Mouse (Mus musculus): Measurements from ENCODE around the gene Psme1.

The Psme1 gene

DNA sequence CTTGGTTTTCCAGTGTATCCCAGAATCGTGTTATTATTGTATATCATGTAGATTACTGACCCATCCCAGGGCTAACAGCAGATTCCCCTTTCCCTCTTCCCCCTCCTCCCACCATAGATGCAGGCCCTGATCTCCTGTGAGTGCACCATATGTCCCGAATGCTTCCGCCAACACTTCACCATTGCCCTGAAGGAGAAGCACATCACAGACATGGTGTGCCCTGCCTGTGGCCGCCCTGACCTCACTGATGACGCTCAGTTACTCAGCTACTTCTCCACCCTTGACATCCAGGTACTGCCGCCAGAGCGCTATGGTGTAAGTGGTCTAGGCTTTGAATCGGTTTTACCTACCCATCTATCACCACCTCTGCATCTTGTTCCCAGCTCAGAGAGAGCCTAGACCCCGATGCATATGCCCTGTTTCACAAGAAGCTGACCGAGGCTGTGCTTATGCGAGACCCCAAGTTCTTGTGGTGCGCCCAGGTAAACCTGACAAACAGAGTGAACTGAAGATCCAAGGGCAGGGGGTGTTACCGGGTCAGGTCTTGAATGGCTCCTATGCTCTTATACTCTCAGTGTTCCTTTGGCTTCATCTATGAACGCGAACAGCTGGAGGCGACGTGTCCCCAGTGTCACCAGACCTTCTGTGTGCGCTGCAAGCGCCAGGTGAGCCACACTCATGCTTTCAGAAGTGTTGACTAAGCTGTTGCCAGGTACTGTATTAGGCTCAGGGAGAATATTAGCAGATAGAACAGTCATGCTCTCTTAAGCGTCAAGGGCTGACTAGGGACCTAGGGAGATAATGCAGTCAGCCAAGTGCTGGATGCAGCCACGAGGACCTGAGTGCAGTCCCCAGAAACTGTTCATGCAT lies 20.8 kb downstream of the Psme1 start:
- no peak for DNase-seq (ENCODE audit: low read depth, low spot score)

DNA sequence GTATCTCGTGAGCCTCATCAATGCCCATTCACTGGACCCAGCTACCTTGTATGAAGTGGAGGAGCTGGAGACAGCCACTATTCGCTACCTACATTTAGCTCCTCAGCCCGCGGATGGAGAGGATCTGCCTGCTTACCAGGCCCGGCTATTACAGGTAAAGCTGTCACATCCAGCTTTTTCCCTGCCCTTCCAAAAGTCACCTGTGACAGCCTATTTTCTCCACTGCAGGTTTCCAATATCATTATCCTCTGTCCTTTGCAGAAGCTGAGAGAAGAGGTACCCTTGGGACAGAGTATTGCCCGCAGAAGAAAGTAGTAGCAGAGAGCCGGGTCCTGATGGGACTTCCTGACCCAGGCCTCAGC lies 25.3 kb downstream of the Psme1 start, which contains the start of gene Irf9:
Gene Irf9 (plus strand): TSS at position 301 of the 362 bp plus-strand sequence.
- DNase-seq (ENCODE audit: low read depth, low spot score), result no peak

GRCm38 (mm10) chr14:55603633-55604576 lies 26.0 kb downstream of the Psme1 start:
- DNase-seq (ENCODE audit: low read depth, low spot score), result peak; percentile 95

- DNase-seq (ENCODE audit: low read depth, low spot score), result no peak
Observed at GRCm38 (mm10) chr14:55604823-55605222, 26.9 kb downstream of the Psme1 start.

DNA sequence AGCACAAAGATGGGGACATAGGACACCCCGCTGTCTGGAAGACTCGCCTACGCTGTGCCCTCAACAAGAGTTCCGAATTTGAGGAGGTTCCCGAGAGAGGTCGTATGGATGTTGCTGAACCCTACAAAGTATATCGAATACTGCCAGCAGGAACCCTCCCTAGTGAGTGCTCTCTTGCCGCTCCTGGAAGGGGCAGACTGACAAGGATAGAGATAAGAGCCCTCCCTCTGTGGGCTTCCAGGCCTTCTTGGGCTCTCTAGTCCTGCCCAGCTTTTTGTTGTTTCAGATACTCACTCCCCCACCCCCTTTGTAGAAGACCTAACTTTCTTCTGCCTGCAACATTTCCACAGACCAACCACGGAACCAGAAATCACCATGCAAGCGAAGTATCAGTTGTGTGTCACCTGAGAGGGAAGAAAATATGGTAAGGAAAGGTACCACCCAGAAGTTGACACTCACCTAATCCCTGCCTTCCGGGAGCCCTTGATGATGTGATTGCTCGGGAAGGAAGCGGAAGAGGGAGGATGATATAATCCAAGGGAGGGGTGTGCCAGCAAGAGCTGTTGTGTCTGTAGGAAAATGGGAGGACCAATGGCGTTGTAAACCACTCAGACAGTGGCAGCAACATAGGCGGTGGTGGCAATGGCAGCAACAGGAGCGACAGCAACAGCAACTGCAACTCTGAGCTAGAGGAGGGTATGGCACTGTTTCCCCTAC lies 28.0 kb downstream of the Psme1 start:
- DNase-seq (ENCODE audit: low read depth, low spot score), result no peak

DNA sequence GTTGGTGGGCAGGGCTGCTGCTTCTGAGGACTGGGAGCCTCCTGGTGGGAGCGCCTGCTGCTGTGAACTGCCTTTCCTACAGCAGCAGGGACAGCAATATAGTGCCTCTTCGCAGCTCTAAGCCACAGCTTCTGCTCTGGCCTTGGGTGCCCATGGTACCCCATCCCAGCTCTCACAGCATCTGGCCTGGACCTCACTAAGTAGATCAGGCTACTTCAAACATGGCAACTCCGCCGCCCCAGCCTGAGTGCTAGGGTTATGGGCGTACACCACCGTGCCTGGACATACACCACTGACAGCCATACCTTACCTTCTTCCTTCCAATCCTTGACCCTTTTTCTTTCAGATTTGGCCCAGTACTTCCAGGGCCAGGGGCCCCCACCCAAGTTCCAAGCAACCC lies 30.4 kb downstream of the Psme1 start:
- DNase-seq (ENCODE audit: low read depth, low spot score), result no peak

GRCm38 (mm10) chr14:55613346-55613745 lies 35.4 kb downstream of the Psme1 start:
- peak; percentile 20 for DNase-seq (ENCODE audit: low read depth, low spot score)

- DNase-seq (ENCODE audit: low read depth, low spot score), result no peak
Observed at GRCm38 (mm10) chr14:55614565-55615178, 36.7 kb downstream of the Psme1 start.

DNA sequence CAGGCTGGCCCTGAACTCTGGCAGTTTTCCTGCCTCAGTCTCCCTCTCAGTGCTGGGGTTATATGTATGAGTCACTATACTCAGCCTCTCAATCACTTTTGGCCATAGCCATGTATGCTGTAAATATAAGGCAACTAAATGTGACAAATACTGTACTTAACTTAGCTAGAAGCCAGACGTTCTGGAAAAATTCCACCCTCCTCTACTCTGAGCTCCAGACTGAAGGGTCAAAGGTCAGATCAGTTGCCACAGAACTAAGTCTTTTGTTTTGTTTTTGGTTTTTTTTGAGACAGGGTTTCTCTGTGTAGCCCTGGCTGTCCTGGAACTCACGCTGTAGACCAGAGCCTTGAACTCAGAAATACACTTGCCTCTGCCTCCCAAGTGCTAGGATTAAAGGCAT lies 38.0 kb downstream of the Psme1 start:
- DNase-seq (ENCODE audit: low read depth, low spot score), result no peak

DNA sequence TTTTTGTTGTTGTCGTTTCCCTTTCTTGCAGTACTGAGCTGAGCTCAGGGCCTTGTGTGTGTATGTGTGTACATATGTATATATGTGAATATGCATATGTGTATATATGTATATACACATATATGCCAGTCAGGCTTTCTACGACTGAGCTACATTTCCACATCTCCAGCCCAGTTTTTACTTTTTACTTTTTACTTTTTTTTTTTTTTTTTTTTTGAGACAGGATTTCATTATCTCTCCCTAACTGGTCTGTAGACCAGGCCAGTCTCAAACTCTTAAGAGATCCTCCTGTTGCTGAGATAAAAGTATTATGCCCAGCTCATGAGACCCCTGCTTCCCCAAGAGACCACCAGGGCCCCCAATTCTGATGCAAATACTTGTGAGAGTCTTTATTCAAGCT lies 38.9 kb downstream of the Psme1 start:
- no peak for DNase-seq (ENCODE audit: low read depth, low spot score)

DNA sequence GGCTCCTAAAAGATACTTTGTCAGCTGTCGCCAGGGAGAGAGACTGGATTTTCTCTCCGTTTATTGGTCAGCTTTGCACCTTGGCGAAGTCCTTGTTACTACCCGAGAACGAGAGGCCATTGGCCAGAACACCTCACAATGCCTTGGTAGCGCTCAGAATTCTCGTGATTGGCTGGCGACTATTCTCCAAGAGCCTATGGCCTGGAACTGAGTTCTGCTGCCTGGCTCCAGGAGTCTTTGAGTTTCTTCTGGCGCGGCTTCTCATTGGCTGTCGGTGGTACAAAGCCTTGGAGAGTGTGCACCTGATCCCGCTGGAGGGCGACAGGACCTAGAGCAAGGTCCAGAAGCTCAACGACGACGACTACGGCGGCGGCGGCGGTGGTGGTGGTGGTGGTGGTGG lies 39.9 kb downstream of the Psme1 start, which contains the start of gene Rec8:
Gene Rec8 (plus strand): TSS at position 216 of the 400 bp plus-strand sequence.
- peak; percentile 98 for DNase-seq (ENCODE audit: low read depth, low spot score)

DNA sequence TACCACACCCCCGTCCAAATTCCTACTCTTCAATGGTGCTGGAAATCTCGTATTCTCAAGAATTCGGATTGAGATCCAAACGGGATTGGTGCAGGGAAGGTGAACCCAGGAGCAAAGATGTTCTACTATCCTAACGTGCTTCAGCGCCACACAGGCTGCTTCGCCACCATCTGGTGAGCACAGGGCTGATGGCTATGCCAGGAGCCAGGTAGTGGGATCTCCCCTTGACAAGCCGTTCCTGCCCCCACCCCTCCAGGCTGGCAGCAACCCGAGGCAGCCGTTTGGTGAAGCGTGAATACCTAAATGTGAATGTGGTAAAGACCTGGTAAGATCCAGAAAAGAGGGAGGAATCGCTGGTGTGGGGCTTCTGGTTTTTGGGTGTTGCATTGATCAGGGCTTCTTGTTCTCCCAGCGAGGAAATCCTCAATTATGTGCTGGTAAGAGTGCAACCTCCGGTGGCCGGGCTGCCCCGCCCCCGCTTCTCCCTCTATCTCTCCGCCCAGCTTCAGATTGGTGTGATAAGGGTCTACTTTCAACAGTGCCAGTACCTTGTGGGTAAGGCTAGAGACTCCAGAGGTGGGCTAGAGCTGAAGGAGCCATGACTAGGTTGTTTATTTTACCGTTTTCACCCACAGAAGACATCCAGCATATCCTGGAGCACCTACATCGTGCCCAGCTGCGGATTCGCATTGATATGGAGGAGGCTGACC lies 40.7 kb downstream of the Psme1 start:
- DNase-seq (ENCODE audit: low read depth, low spot score), result peak; percentile 74

DNA sequence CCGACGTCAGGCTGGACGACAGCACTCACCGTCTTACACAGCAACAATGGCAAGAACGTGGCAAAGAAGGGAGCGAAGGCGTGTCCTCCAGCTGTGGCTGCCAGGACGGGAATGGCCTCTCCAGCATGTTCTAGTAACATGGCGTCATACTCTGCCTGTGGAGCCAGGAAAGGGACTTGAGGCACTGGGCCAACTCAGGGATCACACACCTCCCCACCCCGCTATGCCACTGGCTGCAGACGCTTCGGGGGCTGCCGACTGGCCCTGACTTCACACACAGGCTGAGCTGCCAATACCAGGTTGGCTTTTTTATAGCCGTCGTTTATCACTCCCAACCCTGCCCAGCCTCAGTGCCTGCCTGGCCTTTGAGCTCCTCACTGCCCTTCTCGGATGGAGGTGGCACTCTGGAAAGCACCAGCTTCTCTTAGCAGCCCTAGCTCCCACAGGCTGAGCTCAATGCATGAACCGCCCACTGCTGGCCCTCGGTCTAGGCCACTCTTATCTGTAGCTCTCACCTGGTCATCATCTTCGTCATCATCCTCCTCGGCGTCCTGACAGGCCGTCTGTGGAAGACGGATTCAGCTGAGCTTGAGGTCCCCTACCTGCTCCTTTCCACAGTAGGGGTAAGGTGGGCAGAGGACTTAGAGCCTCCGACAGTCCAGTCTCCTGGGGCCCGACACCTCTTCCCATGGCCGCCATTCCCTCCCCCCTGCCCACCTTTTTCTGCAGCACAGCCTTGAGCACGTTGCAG lies 50.3 kb downstream of the Psme1 start:
- DNase-seq (ENCODE audit: low read depth, low spot score), result no peak

DNA sequence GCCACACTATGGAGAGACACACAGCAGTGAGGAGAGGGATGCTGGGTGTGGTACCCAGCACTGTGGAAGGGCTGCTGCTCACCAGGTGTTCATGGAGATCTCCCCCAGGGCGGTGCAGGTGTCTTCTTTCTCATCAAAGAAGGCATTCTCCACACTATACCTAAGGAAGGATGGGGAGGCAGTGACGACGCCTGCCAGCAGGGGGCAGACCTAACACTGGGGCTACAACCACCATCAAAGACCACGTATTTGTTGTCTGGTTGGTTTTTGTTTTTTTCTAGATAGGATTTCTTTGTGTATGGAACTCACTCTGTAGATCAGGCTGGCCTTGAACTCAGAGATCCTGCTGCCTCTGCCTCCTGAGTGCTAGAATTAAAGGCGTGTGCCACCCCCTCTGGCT lies 51.4 kb downstream of the Psme1 start:
- DNase-seq (ENCODE audit: low read depth, low spot score), result peak; percentile 20
